Mouse (Mus musculus): Measurements from ENCODE around the gene Unc45a.

- TF ChIP-seq CTCF (IDR thresholded peaks at IDR 0.05; ENCODE audit: borderline replicate concordance, control insufficient read depth, extremely low read depth, insufficient read depth, low read length, poor library complexity) (no peak), POLR2A (IDR thresholded peaks at IDR 0.05; ENCODE audit: control insufficient read depth, extremely low read depth, insufficient read depth, low read length, poor library complexity) (no peak)
These were observed 14.7 kb downstream of the Unc45a start for GRCm38 (mm10) chr7:80326076-80326475.
